Mouse (Mus musculus): ENCODE results near the gene Gsx2. TPM values are rescaled to one million over a fixed set of nuclear protein-coding genes. Genes with fewer than 3 reads are reported as not detected.

Gene Gsx2
- not detected in 3 replicates for total RNA-seq (2017)

DNA sequence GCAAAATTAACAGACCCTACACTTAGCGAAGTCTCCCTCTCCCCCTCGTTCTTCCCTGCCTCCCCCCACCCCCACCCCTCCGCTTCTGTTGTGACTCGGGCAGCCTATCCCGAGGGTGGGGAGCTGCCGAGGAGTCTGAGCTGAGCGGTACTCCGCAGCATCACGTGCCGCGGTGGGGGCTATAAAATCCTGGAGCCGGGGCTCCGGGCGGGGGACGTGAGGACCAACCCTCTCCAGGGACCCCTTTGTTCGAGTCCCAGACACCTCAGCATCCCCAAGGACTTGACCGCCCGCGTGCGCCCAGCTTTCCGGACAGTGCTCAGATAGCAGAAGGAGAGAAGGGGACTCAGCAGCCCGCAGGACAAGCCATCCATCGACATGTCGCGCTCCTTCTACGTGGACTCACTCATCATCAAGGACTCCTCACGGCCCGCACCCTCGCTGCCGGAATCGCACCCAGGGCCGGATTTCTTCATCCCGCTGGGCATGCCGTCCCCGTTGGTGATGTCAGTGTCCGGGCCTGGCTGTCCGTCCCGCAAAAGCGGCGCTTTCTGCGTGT lies at the start of gene Gsx2:
Gsx2 (plus strand) TSS at position 219 of the 559 bp plus-strand sequence.
- no peak for ATAC-seq (replicated peaks; ENCODE audit: insufficient number of reproducible peaks, low FRiP score, low TSS enrichment, poor library complexity, severe bottlenecking)

DNA sequence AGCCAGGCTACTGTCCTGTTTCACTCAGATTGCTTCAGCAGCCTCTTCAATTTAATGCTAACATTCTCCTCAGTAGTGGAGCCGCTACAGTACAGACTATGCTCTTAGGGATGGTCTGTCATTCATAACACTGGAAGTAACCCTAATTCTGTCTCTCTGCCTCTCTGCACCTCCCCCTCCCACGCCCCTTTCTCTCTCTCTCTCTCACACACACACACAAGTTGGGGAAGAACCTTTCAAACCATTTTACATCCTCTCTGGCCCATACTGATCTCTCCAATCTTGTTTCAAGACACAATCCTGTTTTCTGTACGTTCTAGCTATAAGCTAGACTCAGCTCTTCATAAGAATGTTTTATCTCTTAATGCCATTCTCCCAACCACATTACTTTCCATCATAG lies 39.9 kb upstream of the Gsx2 start:
- no peak for ATAC-seq (replicated peaks; ENCODE audit: insufficient number of reproducible peaks, low FRiP score, low TSS enrichment, poor library complexity, severe bottlenecking)

DNA sequence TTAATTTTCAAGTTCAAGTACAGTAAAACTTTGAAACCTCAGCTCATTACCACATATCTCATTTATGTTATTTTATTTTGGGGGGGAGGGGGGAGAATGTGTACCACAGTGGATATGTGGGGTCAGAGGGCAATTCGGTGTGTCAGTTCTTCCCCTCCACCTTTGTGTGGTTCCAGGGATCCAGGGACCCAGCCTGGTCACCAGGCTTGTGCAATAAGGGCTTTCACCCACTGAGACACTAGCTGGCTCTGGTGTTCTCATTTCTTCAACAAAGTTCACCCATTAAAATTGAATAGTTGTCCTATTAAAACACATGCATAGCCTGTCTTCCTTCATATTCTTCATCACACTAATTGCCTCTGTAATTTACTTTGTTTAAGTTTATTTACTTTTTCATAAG lies 36.1 kb upstream of the Gsx2 start:
- no peak for ATAC-seq (replicated peaks; ENCODE audit: insufficient number of reproducible peaks, low FRiP score, low TSS enrichment, poor library complexity, severe bottlenecking)

DNA sequence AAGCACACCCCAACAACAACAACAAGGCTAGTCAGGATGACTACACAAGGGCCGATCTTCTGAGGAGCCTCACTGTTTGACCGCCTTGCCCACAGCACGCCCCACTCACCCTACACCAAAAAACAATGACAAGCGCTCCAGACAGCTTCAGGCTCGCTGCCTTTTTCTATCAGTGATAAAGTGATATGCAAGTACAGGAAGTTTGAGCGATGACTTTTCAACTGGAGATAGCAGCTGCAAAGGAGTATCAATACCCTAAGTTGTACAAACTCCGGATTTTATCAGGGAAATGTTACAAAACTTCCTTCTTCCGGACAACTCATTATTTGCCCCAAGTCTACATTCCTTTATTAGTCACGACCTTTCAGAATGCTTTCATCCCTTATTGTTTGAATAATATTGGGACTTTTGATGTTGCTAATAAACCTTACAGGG lies 32.4 kb upstream of the Gsx2 start:
- no peak; the same call in 1 of the 2 replicates for ATAC-seq (replicated peaks; ENCODE audit: insufficient number of reproducible peaks, low FRiP score, low TSS enrichment, poor library complexity, severe bottlenecking)

DNA sequence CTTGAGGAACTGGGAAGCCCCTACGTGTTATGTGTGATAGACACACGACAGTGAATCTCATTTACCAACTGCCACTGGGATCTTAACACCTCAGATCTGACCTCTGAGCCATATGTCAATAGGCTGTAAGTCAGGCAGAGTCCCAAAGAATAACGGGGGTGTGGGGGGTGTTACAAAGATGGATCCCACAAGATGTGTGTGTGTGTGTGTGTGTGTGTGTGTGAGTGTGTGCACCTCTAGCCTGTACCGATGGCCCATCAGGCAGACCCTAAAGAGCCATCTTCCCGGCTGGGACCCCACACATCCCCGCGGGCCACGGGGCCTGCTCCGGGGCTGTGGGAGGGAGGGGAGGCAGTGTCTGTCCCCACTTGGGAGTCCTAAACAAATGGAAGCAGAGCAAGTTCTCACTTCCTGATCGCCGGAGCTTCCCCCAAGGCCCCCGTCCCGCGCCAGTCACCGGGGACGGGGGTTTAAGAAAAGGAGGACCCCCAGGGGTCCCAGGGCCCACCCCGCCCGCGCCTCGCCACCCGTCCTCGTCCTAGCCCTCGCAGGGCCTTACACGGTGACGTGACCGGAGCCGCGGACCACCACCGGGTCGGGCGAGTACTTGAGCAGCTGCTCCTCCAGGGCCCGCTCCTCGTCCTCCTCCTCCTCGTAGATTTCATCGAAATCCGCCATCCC lies 31.6 kb upstream of the Gsx2 start:
- ATAC-seq (replicated peaks; ENCODE audit: insufficient number of reproducible peaks, low FRiP score, low TSS enrichment, poor library complexity, severe bottlenecking): no peak

DNA sequence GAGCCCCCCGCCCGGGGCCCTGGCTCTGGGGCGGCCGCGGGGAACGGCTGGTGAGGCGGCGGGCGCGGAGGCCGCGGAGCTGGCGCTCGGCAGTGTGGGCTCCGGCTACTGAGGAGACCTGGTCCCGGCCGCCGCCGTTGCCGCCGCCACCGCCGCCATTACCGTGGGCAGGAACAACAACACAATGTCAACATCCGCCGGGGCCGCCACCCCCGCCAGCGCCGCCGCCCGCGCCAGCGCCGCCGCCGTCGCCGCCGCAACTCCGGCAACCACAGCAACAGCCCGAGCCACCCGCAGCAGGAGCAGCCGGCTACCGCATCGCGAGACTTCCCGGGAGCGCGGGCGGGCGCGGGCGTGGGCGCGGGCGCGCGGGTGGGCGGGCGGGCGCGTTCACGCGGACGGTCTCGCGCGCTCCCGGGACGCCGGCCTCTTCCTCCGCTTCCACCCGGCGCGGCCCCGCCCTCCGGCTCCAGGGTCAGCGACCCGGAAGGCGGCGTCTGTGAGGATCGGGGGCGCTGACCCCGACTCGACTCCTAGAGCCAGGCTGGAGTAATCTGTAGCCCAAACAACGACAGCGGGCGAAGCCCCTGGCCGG lies 31.0 kb upstream of the Gsx2 start, which contains the start of gene Chic2:
Chic2 (minus strand) TSS at position 465 of the 595 bp plus-strand sequence.
- ATAC-seq (replicated peaks; ENCODE audit: insufficient number of reproducible peaks, low FRiP score, low TSS enrichment, poor library complexity, severe bottlenecking): peak; percentile 36; the same call in 1 of the 2 replicates

DNA sequence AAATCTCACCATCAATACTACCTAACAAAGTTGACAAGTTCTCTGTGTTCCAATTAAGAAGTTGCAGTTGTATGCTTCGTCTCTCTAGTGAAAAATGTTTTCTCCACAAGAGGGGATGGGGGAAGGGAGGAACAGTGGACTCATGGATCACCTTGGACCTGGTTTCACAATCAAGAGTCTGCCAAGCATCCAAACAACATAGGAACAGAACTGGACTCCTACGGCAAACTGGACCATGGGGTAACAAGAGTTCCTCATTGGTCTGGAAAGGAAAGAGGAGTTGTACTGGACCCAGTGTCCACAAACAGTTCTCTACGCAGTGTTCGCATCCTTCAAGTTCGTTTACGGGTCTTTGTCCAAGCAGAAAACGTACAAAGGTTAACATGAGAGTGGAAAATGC lies 30.0 kb upstream of the Gsx2 start:
- ATAC-seq (replicated peaks; ENCODE audit: insufficient number of reproducible peaks, low FRiP score, low TSS enrichment, poor library complexity, severe bottlenecking): no peak

DNA sequence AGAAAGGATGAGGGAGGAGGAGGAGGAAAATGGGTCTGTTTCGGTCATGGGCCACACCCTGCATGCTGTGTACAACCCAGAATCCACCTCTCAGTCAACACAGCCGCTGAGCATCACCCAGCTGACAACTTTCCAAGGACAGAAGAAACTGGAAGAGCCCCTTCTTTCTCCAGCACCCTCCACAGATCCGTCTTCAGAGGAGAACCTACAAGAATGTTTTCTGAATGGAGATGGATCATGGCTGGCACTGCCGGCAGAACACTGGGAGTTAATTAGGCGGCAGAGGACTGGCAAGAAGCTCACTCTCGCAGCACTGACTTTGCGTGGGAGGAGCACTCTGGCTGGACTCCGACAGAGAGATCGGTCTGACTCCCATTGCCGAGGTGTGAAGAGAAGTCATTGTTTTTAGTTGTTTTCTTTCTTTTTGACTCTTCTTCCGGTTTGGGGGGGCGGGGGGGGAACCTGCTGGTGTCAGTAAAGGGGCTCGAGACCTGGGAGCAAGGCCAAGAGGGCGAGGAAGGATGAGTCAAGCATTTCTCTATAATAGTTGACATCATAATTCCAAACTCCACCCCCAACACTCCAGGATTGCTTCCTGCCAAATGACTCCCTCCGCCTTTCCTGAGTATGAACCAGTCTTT lies 28.6 kb upstream of the Gsx2 start:
- ATAC-seq (replicated peaks; ENCODE audit: insufficient number of reproducible peaks, low FRiP score, low TSS enrichment, poor library complexity, severe bottlenecking): no peak

DNA sequence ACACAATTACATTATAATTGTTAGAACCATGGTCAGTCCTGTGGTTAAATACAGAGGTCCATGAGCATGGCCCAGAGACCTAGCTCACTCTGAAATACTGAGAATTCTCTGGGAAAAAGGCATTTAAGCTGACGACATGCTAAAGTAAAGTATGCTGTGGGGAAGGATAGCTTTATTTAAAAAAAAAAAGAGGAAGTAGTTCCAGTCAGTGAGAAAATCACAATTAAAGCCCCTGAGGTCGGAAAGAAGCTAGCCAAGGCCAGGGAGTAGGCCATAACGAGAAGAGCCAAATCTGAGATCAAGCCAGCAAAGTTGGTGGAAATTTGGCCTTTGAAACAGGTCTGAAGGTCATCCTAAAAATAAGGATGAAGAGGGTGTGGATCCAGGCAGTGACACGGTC lies 24.3 kb upstream of the Gsx2 start:
- no peak for ATAC-seq (replicated peaks; ENCODE audit: insufficient number of reproducible peaks, low FRiP score, low TSS enrichment, poor library complexity, severe bottlenecking)

DNA sequence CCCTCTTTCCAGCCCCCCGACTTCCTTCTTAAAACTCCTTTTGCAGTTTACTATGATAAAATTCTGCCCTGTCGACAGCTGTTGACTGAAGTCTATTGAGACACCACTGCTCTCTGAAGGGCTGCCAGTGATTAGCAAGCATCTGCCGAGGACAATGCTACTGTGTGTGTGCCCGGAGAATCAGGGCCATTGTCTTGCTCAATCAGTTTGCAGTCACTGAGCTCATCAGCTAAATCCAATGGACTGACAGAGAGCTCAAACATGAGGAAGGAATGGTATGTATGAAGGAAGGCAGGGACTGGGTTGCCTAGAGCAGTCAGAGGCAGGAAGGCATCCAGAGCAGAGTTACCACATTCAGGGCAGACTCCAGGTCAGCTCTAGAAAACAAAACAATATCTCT lies 12.2 kb upstream of the Gsx2 start:
- ATAC-seq (replicated peaks; ENCODE audit: insufficient number of reproducible peaks, low FRiP score, low TSS enrichment, poor library complexity, severe bottlenecking): no peak

DNA sequence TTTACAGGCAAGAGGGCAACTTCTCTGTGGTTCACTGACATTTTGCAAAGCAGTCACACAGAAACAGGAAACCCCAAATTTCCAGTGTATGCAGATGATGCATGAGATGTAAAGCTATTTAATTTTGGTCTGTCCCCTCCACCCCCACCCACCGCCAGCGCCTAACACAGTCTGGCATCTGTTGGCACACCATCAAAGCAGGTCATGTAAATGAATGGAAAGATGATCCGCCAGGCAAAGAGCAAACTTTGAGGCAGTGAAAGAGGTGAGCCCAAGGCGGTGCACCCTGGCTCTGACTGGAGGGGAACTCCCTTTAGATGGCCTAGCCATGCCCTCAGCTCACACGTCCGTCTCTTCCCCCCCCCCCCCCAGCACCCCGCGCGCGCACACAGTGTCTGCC lies 8.7 kb upstream of the Gsx2 start:
- 0 out of 2 replicates have a peak, but pooled peaks have one; percentile 27 for ATAC-seq (replicated peaks; ENCODE audit: insufficient number of reproducible peaks, low FRiP score, low TSS enrichment, poor library complexity, severe bottlenecking)

DNA sequence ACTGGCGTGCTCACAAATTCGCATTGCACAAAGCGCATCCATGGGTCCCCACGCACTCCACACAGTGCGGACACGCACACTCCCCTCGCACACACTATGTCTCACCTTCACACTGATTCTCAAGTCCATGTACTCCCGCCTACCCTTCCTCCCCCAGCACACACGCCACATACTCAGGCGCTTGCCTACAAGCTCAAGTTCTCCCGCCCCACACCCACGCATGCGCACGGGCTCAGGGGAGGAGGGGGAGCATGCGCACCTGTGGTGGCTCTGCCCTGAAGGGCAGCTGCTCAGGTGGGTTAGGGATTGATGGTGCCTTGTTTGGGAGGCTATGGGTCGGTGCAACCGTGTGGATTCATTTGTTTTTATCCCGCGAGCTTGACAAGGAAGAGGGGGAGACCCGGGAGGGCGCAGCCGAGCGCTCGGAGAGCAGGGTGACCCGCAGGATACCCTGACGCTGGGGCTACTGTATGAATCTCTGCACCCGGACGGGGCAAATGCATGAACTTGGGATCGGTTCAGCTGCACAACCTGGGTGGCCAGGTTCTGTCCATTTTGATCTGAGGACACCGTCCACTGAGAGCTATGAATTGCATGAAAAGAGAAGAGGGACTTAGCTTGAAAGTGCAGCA lies 8.2 kb upstream of the Gsx2 start:
- 0 out of 2 replicates have a peak, but pooled peaks have one; percentile 31 for ATAC-seq (replicated peaks; ENCODE audit: insufficient number of reproducible peaks, low FRiP score, low TSS enrichment, poor library complexity, severe bottlenecking)

DNA sequence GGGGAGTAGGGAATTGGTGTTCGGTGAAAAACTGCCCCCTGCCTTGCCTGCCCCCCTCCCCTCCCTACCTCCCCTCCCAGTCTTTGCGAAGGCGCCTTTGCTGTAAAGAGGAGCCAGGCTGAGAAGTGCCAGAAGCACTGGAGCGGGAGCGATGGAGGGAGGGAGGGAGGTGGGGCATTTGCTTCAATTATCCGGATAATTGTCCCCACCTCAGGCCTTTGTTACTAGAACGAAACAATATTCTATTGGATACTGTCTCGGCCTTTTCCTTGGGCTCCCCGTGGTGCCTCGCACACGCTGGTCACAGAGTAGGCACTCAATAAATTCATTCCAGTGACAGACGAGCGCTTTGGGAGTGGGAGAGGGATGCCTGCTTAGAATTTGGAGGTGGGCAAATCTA lies 5.3 kb upstream of the Gsx2 start:
- ATAC-seq (replicated peaks; ENCODE audit: insufficient number of reproducible peaks, low FRiP score, low TSS enrichment, poor library complexity, severe bottlenecking): no peak

DNA sequence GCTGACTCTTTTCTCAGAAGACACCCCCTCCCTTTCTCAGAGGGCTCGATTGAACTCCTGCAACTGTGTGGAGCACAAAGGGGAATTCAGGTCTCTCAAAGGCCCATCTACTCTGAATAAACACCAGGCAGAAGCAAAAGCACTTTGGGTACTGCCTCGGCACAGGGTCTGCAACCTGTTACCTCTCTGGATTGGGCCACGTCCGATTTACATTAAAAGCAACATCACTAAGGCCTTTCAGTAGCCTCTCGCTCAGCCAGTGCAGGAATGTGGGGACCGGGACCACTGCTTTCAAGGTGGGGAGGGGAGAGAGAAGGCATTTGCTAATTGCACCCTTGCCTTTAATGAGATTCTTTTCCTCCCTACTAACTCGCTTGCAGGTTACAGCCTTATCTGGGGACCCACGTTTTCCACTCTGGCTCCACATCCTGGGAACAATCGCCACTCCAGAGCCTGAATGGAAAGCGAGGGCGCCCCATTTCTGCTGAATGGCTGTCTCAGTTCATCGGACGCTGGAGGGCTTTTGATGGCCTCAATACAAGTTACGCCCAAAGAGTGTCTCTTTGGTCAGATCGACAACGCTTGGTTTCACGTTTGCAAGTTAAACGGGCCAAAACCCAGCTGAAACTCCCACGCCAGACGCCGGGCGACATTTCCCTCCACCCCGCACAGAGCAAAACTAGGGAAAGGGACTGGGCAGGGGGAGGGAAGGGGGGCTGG lies 4.6 kb upstream of the Gsx2 start:
- no peak for ATAC-seq (replicated peaks; ENCODE audit: insufficient number of reproducible peaks, low FRiP score, low TSS enrichment, poor library complexity, severe bottlenecking)

DNA sequence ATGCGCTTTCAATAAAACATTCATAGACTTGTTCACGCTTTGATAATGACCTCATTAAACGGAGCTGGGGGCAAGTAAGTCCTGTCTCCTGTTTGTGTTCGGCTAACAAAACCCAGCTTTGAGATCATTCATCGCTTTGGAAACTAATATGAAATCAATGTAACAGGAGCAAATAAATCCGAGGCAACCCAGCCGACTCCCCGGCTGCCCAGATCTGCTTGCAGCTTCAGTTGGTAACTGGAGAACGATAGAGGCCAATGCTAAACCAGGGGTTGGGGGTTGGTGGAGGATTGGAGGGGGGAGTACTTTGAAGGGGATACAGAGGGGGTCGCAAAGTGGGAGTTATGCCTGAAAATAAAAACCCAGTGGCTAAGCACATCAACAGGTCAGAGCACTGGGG lies 3.5 kb upstream of the Gsx2 start:
- ATAC-seq (replicated peaks; ENCODE audit: insufficient number of reproducible peaks, low FRiP score, low TSS enrichment, poor library complexity, severe bottlenecking): no peak

DNA sequence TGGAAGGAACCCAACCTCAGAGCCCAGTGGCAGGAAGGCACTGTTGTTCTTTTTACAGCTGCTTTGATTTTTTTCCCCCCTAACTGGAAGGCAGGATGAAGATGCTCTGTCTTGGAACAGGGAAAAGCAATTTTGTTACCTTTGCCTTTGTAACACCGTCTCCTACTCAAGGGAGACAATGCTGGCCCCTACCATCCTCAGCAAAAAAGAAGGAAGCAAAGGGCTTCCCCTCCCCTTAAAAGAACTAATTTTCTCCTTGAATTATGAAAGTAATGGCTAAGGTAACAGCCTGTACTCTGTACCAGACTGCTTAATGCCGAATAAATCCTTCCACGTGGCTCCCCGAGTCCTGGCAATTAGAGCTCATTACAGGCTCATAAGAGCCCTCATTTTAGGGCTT lies 2.9 kb upstream of the Gsx2 start:
- ATAC-seq (replicated peaks; ENCODE audit: insufficient number of reproducible peaks, low FRiP score, low TSS enrichment, poor library complexity, severe bottlenecking): no peak

DNA sequence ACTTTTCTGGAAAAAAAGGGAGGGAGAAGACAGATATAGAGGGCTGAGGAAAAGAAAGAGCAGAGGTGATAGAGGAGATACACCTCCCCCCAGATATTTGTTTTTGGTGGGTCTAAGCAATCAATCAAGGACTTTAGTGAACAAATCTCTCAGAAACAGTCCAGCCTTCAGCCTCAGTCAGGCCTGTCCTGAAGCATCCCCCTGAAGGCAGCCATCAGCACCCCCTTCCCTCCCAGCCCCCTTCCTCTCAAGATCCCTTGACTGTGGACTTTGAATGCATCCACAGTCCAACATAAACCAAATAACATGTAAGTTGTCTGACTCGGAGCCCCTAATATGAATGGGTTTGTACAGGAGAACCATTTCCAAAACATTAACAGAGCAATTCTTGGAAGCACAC lies 2.2 kb upstream of the Gsx2 start:
- no peak for ATAC-seq (replicated peaks; ENCODE audit: insufficient number of reproducible peaks, low FRiP score, low TSS enrichment, poor library complexity, severe bottlenecking)

DNA sequence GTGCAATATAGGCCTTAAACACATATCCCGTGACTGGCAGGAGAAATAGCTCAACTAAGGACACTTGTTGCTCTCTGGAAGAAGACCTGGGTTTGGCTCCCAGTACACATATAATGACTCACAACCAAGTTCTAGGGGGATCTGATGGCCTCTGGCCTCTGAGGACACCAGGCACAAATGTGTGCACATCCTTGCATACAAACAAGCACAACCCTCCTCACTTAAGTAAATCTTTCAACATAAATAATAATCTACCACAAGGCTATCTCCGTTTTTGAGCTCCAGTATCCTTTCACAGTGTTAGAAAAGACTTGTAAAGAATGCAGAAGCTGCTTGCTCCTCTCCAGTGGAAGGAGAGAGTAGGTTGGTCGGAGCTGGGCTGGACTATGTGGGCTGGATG lies 1.7 kb upstream of the Gsx2 start:
- ATAC-seq (replicated peaks; ENCODE audit: insufficient number of reproducible peaks, low FRiP score, low TSS enrichment, poor library complexity, severe bottlenecking): no peak

DNA sequence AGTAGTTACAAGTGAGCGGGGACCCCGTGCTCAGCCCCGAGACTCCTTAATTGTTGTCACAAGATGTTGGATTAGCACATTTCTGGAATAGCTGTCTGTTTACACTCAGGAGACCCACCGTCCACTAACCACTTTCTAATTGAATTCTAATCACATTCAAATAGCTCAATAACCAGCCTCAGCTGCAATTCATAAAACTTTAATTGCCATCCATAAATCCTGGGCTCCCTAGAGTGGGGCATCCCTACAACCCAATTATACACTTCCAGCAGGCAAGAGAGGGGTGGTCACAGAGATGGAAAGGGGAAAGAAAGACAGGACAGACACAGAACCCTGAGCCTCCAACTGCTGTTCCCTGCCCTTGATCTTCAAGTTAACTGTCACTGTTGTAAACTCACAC lies 1.3 kb upstream of the Gsx2 start:
- ATAC-seq (replicated peaks; ENCODE audit: insufficient number of reproducible peaks, low FRiP score, low TSS enrichment, poor library complexity, severe bottlenecking): no peak

Measured in monocyte, adult 5-6 weeks (primary cell).